Mouse (Mus musculus) c-Kit-positive CD71-negative TER-119-negative erythroid progenitor cells, embryonic 14.5 days (primary cell): Measurements from ENCODE around the gene Gm20683.
"Not testable (repeated sequence)": the region's sequence is repeated elsewhere in the genome, so short reads cannot be mapped to it uniquely, and the experiment has no call there.

Experiments
- DNase-seq: peaks from one replicate; pipeline ENCODE4 v3.0.0-alpha.2; 2013; ENCODE audit warnings: low read depth

Gm20683 gene

DNA sequence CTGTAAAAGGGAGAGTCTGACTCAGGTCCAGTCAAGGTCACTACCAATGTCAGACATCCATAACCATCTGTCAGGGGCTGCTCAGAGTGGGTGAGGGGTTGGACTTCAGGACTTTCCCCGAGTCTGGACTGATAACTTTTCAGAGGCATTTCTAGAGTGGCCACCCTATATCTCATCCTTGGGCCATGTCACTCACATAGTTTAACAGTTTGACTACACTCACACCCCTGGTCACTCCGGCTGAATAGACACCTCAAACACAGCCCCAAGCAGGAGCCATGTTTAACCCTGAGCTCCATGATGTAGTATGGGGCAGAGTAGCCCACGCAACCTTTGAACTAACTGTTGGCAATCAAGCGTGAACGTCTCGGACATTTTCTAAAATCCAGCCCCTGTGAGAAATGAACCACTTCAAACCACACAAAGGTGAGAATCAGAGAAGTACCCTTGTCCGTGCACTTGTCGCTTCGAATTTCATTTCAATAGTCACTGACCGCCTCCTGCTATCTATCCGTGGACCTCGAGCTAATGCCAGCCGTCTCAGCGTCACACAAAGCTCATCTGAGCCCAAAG, 32.7 kb upstream of the Gm20683 start:
- no peak for DNase-seq

DNA sequence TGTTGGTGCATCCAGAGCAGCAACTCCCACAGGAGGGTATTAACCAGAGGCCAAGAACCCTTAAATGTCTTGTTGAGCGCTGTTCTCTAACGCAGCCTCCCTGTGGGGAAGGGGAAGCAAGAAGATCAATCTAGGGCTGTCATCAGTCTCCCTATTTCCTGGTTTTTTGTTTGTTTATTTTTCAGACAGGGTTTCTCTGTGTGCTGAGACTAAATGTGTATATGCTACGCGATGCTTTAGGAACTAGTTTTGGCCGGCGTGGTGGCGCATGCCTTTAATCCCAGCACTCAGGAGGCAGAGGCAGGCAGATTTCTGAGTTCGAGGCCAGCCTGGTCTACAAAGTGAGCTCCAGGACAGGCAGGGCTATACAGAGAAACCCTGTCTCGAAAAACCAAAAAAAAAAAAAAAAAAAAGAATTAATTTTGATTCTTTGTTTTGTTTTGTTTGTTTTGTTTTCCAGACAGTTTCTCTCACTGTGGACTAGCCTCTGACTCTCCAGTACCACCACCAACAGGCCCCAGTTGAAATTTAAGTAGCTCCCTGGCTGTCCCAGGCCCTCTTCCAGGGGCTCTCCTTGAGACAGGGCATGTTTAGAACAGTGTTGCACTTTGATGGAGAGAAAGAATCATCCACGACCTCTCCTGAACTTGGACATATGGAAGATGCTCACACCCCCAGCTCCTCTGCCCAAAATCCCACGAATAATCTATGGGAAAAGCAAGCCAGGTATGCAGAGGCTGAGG, 32.0 kb upstream of the Gm20683 start:
- DNase-seq: no peak

DNA sequence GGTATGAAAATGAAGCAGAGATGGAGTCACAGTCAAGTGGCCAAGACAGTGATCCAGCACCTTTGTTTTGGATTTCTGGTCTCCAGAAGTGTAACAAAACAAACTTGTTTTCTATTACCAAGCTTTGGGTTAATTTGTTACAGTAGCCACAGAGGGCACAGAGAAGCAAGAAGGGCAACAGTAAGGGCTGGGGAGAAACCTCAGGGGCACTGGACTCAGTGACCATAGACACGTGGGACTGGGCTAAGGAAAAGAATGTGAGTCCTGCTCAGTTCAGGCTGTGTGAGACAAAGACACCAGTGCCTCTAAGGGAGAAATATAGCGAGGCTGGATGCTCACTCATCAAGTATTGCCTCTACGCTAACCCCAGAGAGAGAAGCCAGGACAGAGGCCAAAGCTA, 31.1 kb upstream of the Gm20683 start:
- no peak for DNase-seq

GRCm38 (mm10) chr17:25871566-25871965, 30.0 kb upstream of the Gm20683 start:
- not testable (repeated sequence) for DNase-seq

- no peak for DNase-seq
Observed at GRCm38 (mm10) chr17:25869954-25870353, 28.4 kb upstream of the Gm20683 start.

DNA sequence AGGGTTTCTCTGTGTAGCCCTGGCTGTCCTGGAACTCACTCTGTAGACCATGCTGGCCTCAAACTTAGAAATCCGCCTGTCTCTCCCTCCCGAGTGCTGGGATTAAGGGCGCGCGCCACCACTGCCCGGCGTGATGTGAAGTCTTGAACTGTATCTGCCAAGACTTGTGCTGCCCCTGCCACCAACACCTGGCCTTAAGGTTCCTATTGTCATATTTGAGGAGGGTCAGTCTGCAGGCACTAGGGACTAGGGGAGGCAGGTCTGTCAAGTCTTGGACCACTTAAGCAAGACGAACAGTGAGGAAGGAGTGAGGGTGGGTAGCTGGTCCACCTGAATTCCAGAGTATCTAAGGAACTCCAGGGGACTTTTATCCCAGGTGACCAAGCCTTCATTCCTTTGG, 27.9 kb upstream of the Gm20683 start:
- no peak for DNase-seq

DNA sequence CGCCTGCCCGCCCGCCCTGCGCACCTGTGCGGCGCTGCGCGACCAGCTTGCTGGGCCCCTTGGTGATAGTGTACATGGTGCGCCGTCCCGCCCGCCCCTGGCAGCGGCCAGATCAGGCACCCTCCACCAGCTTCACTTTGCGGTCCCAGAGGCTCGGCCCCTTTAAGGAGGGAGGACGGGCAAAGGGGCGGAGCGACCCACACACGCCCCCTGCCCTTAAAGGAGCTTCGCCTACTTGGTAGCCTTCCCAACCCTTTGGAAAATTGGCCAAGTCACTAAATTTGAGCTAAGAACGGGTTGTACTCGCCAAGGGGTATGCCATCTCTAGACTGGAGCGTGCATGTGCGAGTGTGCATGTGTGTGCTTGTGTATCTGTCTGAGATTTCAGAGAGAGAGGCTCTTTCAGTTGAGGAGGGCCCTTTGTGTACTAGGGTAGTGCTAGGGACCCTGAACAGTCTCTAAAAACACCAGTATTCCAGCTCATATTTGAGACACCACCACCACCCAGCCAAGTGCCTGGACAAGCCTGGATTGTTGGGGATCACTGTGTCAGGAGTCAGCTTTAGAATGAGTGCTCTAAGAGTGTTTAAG, 27.1 kb upstream of the Gm20683 start, which contains the start of gene Mcrip2:
Mcrip2 (minus strand) TSS at position 164 of the 591 bp plus-strand sequence.
- DNase-seq: peak; percentile 64

- no peak for DNase-seq
Observed at GRCm38 (mm10) chr17:25867836-25868600, 26.5 kb upstream of the Gm20683 start.

DNA sequence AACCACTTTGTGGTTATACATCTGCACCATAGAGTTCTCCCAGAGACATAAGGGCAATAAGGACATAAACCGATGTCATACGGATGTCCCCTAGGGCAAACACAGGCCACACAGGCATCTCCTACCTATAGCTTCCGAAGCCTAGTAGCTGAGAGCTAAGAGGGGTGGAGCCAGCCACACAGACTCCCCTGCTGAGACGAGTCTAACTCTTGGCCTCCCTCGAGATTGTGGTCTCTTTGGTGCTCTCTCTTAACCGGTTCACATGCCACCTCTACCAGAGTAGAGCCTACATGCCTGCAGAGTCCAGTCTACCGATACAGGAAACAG, 25.9 kb upstream of the Gm20683 start:
- DNase-seq: no peak

DNA sequence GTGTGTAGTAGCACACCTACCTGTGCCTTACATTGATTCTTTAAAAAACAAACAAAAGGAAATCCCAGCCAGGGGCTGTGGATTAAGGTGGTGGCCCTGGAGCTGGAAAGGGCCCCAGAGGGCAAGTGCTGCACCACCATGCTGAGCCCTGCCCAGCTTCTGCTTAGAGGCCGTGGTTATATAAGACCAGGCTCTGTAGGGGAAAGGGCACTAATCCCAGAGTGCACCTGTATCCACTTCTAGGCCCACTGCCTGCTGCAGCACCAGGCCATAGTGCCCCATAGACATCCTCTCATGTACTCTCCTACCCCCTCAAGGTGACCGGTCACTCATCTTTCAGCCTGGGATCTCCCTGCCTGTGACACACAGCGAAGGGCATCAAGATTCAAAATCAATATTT, 24.6 kb upstream of the Gm20683 start:
- no peak for DNase-seq

DNA sequence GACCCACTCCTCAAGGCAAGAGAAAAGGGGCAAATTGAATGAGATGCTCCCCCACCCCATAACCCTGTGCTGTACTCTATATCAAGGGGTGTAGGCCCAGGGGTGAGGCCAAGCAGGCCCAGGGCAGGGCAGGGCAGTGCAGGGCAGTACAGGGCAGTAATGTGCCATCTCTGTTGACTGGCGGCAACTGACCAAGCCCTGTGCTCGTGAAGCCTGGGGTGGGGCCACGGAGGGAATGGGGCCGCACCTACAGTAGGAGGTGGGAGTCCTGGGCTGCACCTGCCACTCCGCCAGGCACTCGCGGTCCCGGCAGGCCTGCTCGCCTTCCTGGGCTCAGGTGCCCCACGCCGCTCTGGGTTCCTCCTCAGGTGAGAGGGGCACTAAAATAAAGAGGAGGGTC, 23.7 kb upstream of the Gm20683 start:
- DNase-seq: no peak

GRCm38 (mm10) chr17:25864311-25864710, 22.7 kb upstream of the Gm20683 start:
- DNase-seq: no peak

GRCm38 (mm10) chr17:25863681-25864080, 22.1 kb upstream of the Gm20683 start:
- DNase-seq: no peak

DNA sequence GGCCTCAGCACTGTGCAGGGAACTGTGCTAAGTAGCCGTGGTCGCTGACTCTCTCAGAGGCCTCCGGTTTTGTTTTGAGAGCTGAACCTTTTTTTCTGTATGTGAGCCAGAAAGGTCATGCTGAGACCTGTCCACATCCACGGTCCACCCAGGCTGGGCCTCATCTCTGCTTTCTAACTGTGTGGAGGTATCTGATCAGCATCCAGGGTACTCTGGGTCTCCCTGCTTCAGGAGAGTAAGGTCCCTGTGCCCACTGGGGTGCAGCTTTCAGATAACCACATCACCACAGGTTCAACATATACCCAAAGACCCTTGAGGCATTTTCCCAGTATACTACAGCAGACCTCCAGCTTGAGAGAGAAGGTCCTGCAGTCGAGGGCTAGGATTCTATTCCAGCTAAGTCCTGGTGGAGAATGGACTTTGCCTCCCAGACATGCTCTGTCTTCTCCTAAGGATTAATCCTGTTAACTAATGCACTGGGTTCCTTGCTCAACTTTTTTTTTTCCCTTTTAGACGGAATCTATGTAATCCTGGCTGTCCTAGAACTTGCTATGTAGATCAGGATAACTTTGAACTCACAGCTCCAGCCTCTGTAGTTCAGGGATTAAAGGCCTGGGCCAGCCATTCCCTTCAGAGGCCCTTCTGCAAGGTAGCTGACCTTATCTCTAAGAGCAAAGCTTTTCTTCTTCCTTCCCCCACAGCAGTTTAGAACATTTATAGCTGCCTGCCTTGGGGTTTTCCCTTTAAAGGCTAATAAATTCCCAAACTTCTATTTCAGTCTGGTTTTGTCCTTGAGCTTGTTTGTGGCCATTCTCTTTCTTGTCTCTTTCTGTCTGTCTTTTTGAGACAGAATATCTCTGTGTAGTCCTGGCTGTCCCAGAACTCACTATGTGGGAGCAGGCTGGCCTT, 20.4 kb upstream of the Gm20683 start:
- DNase-seq: no peak

DNA sequence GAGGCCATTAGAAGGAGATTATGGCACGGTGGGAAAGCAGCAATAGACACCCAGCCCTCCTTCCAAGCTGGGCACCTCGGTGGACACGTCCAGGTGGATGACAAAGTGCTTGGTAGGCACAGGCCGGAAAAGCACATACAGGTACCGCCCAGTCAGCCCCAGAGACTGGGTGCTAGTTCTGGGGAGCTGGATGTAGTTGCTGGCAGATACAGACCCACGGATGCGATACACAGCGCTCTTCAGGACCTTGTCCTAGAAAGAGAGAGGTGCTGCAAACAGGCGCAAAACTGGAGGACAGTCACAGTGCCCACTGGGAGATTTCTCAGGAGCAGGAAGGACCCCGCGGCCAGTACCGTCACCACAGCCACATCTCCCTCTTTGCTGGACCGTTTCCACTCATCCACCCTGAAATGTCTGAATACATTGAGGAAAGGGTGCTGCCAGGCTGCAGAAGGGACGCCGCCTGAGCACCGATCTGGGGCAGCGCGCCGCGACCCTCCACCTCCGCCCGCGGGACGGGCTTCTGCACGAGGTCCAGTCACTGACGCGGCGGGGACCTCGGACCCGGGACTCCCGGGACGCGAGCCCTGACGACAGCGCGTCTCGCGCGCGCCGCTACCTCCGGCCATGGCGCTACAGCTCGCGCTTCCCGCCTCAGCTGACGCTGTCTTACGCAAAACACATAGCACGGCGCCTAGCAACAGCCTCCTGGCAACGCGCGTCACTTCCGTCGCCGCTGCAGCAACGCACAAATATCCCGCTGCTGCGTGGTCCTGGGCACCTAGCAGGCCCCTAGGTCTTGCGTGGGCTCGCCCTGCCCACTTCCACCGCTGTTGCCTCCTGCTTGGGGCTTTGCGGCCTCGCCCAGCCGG, 19.5 kb upstream of the Gm20683 start, which contains the start of gene Wdr90:
Wdr90 (minus strand) TSS at position 670 of the 872 bp plus-strand sequence.
- peak; percentile 81 for DNase-seq

- DNase-seq: no peak
Observed at GRCm38 (mm10) chr17:25860229-25860628, 18.7 kb upstream of the Gm20683 start.

DNA sequence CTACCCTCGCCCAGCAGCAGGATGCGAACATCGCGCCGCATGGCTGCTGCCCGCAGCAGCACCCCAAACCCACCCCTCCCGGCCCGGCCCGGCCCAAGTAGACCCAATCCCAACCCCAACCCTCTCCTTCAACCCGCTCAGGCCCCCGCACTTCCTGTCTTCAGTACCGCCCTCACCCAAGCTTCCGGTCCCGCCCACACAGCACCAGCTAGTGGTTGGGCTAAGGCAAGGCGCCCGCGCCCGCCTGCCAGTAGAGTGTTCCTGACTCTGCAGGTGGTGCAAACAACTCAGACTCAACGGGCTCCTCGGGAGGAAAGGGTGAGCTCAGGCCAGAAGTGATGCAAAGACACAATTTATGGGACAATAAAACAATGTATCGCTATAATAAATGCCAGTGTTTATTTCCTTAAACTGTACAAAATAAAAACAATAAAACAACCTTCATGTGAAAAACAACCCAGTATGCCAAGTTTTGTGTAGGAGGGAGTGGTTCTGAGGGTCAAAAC, 2.9 kb upstream of the Gm20683 start, which contains the start of gene Rhot2:
Rhot2 (minus strand) TSS at position 456 of the 506 bp plus-strand sequence.
- DNase-seq: peak; percentile 93

- DNase-seq: no peak
Observed at GRCm38 (mm10) chr17:25843636-25844395, 2.3 kb upstream of the Gm20683 start.

- DNase-seq: no peak
Observed at GRCm38 (mm10) chr17:25843122-25843521, 1.6 kb upstream of the Gm20683 start.

DNA sequence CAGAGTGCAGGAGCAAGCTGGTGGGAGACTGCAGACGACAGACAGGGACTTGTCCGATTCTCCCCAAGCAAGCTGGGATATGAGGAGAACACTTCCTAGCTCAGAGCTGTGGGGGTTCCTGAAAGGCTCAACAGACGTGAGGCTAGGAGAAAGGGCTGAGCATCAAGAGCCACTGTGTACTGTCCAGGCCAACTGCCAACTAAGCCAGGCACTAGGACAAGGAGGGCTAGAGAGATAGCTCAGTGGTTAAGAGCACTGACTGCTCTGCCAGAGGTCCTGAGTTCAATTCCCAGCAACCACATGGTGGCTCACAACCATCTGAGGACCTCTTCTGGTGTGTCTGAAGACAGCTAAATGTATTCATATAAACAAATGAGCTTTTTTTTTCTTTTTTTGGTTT, 946 bp upstream of the Gm20683 start:
- no peak for DNase-seq
